Mouse (Mus musculus) mature B cell (primary cell): Measurements from ENCODE around the gene Gm21953.
"Not testable (repeated sequence)": the region's sequence is repeated elsewhere in the genome, so short reads cannot be mapped to it uniquely, and the experiment has no call there.

Experiments used
- in situ Hi-C: fragments of 300-500 bp; cut with MboI; formaldehyde crosslinking; loops from 2 replicates; pipeline ENCODE4 v1.14.3; 2019

Gm21953 gene

GRCm38 (mm10) chr4:42293967-42294366 lies at the start of gene Gm21953:
Gm21953 (plus strand) TSS chr4:42294267.
- in situ Hi-C loops = not testable (repeated sequence)

GRCm38 (mm10) chr4:42255467-42255866 lies 38.6 kb upstream of the Gm21953 start, which contains the start of gene Ccl21b:
Ccl21b (plus strand) TSS chr4:42255767.
- in situ Hi-C loops = not testable (repeated sequence)

DNA sequence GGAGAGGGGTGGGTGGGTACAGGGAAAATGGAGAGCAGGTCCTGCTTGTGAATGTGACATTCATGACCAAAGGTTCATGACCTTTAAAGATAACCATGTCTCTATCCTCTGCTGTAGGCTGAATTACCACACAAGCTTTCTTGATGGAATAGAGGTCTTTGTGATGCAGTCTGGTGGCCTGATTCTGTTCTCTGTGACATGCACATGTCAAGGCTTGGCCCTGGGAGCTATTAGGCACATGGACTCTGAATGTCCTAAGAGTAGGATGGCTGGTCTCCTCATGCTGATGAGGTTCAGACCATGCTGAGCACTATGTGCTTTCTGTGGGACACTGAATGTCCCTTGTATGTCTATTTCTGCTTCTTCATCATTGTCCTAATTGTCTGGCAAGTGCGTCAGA lies 24.0 kb downstream of the Gm21953 start, which contains the start of gene Fam205a3:
Gene Fam205a3, plus strand, starts transcription at position 301 of the 400 bp plus-strand sequence.
- in situ Hi-C loops = not testable (repeated sequence)
